Mouse (Mus musculus) CH12.LX (cell line): ENCODE data around the gene Pbld1.

Experiments
- CTCF ChIP-seq, 2 experiments: IDR thresholded peaks in 1 of 2; conservative IDR thresholded peaks in 1 of 2; 2 replicates each; pipeline ENCODE4 v1.5.1; 2011 to 2012; ENCODE audit warnings: low read depth in 2 of 2, low read length in 2 of 2, improper control_type of control experiment in 1 of 2, inconsistent platforms in 1 of 2, mild to moderate bottlenecking in 1 of 2, moderate library complexity in 1 of 2
- E2F4 ChIP-seq: IDR thresholded peaks from 2 replicates; pipeline ENCODE4 v1.6.1; 2011; ENCODE audit warnings: low read depth, low read length, improper control_type of control experiment; ENCODE audit not compliant: insufficient replicate concordance
- POLR2AphosphoS2 ChIP-seq: IDR thresholded peaks from 2 replicates; pipeline ENCODE4 v1.6.1; 2011; ENCODE audit warnings: low read depth, low read length, improper control_type of control experiment

DNA sequence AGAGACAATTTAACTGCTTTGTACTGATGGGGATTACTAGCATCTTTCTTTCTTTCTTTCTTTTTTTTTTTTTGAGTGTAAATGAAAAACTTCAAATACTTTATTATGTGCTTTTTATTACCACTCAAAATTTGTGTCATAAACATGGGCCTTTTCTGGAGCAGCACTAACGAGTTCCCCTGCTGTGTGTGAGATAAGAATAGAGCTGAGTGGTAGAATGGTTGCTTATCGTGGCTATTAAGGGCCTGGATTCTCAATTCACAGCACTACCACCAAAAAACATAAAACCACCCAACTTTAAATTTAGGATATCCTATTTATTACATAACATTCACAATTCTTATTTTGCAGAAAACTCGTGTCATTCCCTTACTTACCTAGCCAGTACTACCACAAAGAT is 46.5 kb upstream of the Pbld1 start:
- TF ChIP-seq CTCF (conservative IDR thresholded peaks at IDR 0.05 in 1 of 2, IDR thresholded peaks at IDR 0.05 in 1 of 2; ENCODE audit: low read depth in 2 of 2, low read length in 2 of 2) (no peak), POLR2AphosphoS2 (no peak), E2F4 (no peak)
